Mouse (Mus musculus) heart, adult 9 months (tissue): ENCODE data around the gene Hnrnpab.
A peak's percentile ranks its signal among the peaks of the same experiment; 100 is the strongest.

ENCODE experiments used
- DNase-seq, 2 experiments: peaks; one replicate each; pipeline ENCODE4 v3.0.0; 2022; ENCODE audit warnings: low spot score in 2 of 2

The Hnrnpab gene

DNA sequence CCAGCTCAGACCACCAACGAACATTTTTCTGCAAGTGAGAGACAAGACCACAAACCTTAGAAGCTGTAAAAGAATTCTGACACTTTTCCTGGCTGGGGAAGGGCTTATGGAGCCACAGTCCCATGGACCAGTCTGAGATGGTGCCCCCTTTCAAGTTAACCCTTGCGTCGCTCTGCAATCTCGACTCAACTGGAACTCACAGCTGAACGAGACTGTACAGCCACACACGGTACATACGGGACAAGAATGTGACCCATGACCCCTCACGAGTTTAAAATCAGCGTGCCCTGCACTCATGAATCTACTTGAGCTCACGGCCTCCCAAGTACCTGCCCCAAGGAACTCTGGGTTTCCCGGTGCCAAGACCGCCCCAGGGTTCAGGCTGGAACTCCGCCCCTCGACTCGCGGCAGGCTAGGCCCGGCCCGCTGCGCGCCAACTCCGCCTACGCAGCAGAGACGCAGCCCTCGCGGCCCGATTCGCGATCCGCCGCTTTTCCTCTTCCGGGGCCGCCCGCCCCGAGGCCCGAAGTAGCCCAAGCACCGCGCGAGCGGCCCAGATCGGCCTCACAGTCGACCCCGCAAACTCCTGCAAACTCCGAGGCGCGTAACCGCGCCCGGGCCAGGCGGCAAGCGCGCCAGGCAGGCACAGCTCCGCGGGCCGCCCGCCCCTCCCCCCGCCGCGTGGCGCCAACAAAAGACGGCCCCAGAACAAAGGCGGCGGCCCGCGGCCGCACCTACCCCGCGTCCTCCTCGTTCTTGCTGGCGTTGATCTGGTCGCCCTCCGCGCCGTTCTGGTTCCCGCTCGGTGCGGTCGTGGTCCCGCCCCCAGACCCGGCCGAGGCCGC is 823 bp downstream of the Hnrnpab start:
- DNase-seq = peak; percentile 89 to 90

GRCm38 (mm10) chr11:51602253-51602652 is 4.4 kb downstream of the Hnrnpab start:
- no peak for DNase-seq

GRCm38 (mm10) chr11:51597553-51597952 is 9.1 kb downstream of the Hnrnpab start:
- DNase-seq = no peak

GRCm38 (mm10) chr11:51595459-51596083 is 11.1 kb downstream of the Hnrnpab start:
- DNase-seq = no peak

DNA sequence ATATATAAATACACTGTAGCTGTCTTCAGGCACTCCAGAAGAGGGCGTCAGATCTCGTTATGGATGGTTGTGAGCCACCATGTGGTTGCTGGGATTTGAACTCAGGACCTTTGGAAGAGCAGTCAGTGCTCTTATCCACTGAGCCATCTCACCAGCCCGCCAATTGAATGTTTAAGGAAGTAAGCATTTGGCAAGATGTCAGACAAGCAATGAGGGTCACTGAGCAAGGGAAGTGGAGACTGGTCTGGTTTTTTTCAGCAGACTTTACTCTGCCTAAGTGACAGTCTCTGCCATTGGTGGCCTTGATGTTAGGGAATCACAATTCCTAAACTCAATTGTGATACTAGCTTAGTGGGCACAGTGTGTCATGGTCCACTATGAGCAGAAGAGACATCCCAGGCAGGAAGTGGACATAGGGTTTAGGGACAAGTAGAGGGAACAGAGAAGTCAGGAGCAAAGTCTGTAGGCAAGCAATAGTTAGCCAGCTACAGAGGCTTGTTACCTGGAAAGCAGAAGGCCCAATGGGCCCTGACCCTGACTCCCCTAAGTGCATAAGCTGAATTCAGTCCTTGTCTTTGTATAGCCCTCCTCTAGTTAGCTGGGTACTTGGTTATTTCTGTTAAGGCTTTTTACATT is 11.8 kb downstream of the Hnrnpab start:
- no peak for DNase-seq

- no peak for DNase-seq
Measured at GRCm38 (mm10) chr11:51593849-51594248, 12.8 kb downstream of the Hnrnpab start.

GRCm38 (mm10) chr11:51593368-51593767 is 13.3 kb downstream of the Hnrnpab start:
- no peak for DNase-seq

DNA sequence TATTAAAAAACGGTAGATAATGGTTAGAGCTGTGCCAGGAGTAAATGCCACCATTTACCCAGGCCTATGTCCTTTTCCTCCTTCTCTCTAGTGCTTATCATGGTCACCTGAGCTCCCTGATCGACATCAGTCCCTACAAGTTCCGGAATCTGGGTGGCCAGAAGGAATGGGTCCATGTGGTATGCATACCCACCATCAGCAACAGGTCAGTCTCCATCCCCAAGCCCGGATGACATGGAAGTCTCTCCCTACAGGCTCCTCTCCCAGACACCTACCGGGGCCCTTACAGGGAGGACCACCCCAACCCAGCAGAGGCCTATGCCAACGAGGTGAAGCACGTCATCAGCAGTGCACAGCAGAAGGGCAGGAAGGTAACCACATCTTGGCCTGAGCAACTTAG is 14.7 kb downstream of the Hnrnpab start:
- no peak for DNase-seq

DNA sequence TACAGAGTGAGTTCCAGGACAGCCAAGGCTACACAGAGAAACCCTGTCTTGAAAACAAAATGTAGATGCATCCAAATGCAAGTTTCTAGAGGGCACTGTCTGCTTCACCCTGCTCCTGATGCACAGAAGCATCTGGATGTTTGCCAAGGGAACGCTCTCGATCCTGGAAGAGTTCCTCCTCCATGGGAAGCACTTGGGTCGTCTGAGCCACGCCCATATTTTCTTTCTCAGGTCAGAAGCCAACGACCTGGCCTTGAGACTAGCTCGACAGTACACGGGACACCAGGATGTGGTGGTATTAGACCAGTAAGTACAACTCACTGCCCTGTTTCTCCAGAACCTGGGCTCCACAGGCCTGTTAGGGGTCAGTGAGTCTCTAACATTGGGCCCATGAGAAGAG is 15.5 kb downstream of the Hnrnpab start:
- no peak for DNase-seq

GRCm38 (mm10) chr11:51590002-51590401 is 16.6 kb downstream of the Hnrnpab start:
- no peak for DNase-seq

GRCm38 (mm10) chr11:51588833-51589232 is 17.8 kb downstream of the Hnrnpab start:
- no peak for DNase-seq

GRCm38 (mm10) chr11:51587059-51587458 is 19.6 kb downstream of the Hnrnpab start:
- no peak for DNase-seq

GRCm38 (mm10) chr11:51586411-51586810 is 20.2 kb downstream of the Hnrnpab start:
- DNase-seq = no peak

DNA sequence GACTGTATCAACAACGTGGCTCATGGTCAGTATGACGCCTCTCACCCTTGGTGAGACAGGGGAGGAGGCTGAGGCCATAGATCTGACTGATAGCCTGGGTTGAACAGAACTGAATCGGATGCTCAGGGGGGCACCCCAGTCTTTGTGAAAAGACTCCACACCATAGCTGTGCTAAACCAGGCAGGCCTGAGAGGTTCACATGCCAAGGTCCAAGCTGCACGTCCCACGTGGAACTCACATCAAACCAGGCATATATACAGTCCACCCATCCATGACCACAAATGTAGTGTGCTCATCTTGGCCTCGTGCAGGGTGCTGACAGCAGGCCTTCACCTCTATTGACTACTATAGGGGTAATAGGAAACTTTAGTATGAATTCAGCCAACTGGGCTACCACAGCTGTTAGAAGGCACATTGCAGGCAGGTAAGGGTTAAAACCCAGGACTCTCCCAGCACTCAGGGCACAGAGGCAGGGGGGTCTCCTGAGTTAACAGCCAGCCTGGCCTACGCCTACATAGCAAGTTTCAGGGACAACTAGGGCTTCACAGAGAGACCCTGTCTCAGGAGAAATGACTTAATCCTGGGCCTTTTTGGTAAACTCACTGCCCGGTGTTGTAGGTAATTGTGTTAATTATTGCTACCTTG is 20.9 kb downstream of the Hnrnpab start:
- DNase-seq = no peak

GRCm38 (mm10) chr11:51584431-51585248 is 22.0 kb downstream of the Hnrnpab start, which contains the start of gene Phykpl:
TSS of gene Phykpl (plus strand) at chr11:51584757.
- peak; percentile 97 to 98 for DNase-seq

- peak in 1 of 2 experiments; percentile 18 for DNase-seq
Measured at GRCm38 (mm10) chr11:51584057-51584430, 22.6 kb downstream of the Hnrnpab start.

DNA sequence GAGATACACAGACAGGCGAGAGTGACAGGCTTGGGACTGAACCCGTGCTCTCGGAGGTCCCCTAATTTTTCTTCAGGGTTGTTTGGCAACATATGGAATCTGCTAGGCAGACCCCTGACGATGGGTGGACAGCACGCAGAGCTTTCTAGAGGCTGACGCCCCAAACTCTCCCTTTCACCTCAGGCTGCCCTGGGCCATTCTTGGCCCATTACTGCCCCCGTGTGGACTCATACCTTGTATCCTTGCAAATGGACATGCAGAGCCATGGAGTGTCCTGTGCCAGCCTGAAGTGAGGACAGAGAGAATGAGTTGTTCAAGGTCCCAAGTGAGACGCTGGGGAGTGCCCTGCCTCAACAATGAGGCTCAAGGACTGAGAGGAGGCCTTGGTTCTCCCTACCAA is 23.9 kb downstream of the Hnrnpab start:
- peak; percentile 37 to 59 for DNase-seq

GRCm38 (mm10) chr11:51579024-51579423 is 27.6 kb downstream of the Hnrnpab start:
- no peak for DNase-seq

DNA sequence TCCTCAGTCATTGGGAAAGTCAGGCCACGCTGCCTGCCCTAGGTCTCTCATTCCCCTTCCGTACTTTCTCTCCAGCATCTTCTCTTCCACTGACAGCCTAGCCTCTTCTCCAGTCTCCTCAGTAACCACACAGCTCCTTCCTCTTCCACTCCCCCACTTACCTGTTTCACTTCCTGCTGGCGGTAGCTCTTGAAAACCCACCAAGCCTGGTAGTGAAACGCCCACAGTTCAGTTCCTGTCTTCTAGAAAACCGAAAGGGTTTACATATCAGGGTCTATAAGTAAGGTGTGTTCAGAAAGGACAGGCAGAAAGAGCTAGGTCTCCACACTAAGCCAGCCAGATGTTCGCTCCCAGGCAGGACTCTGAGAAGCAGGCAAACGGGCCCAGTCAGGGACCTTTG is 29.1 kb downstream of the Hnrnpab start:
- no peak for DNase-seq

- DNase-seq = no peak
Measured at GRCm38 (mm10) chr11:51576454-51576853, 30.2 kb downstream of the Hnrnpab start.

GRCm38 (mm10) chr11:51568801-51569200 is 37.8 kb downstream of the Hnrnpab start:
- no peak for DNase-seq
